Mouse (Mus musculus): Measurements from ENCODE around the gene Kcnab1. TPM values are rescaled to one million over a fixed set of nuclear protein-coding genes. Genes with fewer than 3 reads are reported as not detected.

Kcnab1 gene
- total RNA-seq, 2 experiments from 2014 or later = 10.1 to 20.5 TPM

DNA sequence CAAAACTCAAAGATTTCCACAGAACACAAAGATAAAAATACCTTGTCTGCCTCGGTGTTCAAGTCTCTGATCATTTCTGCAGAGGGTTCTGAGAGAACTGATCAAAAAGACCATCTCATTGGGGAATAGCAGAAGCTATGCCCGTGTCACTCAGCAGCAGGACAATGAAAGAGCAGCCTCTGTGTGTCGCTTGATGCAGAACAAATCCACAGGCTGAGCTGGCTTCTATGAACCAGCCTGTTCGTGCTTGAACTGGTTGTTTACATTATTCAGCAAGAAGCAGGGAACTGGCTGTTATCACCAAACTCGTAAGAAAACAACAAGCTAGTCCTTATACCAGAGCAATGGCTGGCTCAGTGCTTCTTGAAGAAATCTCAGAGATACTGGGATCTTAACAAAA, 193.4 kb downstream of the Kcnab1 start:
- intact Hi-C loops (cut with DNase I) = no loop called here
- DNase-seq = no peak

GRCm38 (mm10) chr3:65315837-65316236, 206.7 kb downstream of the Kcnab1 start:
- intact Hi-C loops (cut with DNase I) = loop anchor here (5.0 kb wide), 1 partner anchor 546 kb away; no protein-coding TSS in a partner anchor
- DNase-seq = no peak

GRCm38 (mm10) chr3:65316738-65317137, 207.6 kb downstream of the Kcnab1 start:
- no peak for DNase-seq
- intact Hi-C loops (cut with DNase I) = loop anchor here (5.0 kb wide), 1 partner anchor 546 kb away; no protein-coding TSS in a partner anchor

DNA sequence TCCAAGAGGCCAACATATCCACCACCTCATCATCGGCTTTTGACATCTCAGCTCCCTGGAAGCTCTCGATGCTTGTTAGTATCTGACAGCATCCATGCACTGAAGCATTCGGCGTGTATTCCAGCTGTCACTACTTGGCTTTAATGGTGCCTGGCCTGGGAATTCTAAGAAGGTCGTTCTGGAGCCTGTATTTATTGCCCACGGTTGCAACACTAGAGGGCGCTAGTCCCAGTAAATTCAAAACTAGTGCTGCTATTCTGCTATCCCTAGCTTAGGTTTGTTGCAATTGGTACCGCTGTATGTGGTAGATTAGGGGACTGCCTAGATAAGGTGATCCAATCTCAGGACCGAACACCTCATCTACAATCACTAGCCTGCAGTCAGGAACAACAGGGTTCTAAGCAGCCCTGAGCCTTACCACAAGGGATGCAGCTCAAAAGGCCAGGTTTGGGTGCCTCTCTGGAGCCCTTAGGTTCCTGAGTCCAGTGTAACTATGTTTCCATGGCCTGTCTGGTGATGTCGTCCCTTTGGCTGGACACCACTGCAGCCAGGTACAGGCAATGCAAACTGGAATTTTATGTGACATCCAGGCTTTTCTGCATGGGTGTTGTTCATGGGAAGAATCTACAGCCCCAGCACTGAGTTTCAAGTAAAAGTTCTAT, 208.8 kb downstream of the Kcnab1 start:
- DNase-seq = peak; percentile 36 to 42
- intact Hi-C loops (cut with DNase I) = loop anchor here (5.0 kb wide), 1 partner anchor 544 kb away; no protein-coding TSS in a partner anchor

- intact Hi-C loops (cut with DNase I) = loop anchor here (5.0 kb wide), 1 partner anchor 543 kb away; no protein-coding TSS in a partner anchor
- DNase-seq = no peak
These were observed 210.2 kb downstream of the Kcnab1 start for GRCm38 (mm10) chr3:65319248-65320008.

DNA sequence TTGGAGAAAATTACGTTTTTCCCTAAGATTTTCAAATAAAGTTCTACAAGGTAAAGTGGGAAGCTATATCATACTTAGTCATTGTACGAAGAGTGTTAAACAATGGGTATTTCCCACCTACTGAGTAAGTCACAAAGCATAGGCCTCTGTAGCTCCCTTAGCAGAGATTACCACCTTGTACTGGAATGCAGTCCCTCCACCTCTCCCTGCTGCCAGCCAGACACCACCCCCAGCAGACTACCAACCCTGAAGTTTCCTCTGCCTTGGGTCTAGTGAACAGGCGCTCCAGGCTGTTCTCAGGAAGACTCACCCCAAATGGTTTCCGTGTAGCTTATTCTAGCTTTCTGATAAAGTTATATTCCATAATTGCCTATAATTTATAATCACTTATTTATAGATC, 211.8 kb downstream of the Kcnab1 start:
- DNase-seq = no peak
- intact Hi-C loops (cut with DNase I) = no loop called here

GRCm38 (mm10) chr3:65321981-65322779, 213.0 kb downstream of the Kcnab1 start:
- intact Hi-C loops (cut with DNase I) = loop anchor here (2.0 kb wide), 1 partner anchor 29 kb away; no protein-coding TSS in a partner anchor

DNA sequence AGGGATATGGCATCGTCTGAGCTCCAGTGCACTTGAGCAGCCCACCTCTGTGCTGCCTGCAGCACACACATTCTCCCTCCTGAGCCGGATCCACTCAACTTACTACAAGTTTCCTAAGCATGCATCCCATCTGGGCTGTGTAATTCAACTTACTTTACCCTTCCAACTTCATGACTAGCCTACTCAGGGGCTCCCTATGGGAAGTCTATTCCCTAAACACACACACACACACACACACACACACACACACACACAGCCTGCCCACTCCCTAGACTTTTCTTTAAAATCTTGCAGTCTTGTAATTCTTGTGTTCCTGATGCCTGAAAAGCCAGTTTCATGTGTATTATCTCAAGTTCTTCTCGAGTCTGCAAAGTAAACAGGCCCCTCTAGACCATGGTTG, 216.1 kb downstream of the Kcnab1 start:
- no peak for DNase-seq
- intact Hi-C loops (cut with DNase I) = no loop called here

More at GRCm38 (mm10) chr3:65321981-65322779, 213.0 kb downstream of the Kcnab1 start:
- no peak for DNase-seq

- intact Hi-C loops (cut with DNase I) = no loop called here
- no peak for DNase-seq
These were observed 219.6 kb downstream of the Kcnab1 start for GRCm38 (mm10) chr3:65328814-65329213.

- DNase-seq = peak in 1 of 2 experiments; percentile 43
- intact Hi-C loops (cut with DNase I) = no loop called here
These were observed 228.8 kb downstream of the Kcnab1 start for GRCm38 (mm10) chr3:65337835-65338464.

DNA sequence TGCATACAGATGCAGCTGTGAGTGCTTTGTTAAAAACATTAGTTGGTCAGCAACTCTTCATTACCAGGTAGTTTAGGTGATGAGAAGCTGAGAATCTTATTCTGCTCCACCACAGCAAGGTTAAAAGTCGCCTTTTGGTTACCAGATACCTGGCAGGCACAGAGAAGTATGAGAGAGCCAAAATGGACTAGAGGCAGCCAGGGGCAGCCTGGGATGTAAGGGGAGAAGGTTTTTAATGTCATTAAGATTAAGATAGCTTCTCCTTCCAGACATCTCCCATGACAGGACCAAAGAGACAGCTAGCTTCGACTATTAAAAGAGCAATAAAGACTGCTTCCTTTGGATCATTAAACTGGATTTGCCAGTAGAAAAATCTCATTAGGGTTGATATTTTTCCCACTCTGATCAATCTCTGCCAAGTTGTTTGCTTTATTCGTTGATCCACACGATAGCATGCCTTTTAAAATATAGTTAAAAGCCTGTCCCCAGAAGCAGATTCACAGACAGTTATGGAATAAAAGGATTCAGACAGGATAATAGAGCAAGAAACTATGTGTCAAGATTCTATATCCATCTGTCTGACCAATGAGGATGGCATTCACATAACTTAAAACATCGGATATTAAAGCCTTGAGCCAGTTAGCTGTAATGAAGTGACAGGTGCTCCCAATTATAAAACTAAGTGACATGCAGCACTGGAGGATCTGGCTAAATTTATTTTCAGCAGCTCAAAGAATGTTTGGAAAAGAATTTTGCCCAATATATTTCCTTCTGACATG, 231.2 kb downstream of the Kcnab1 start:
- intact Hi-C loops (cut with DNase I) = no loop called here
- no peak for DNase-seq

DNA sequence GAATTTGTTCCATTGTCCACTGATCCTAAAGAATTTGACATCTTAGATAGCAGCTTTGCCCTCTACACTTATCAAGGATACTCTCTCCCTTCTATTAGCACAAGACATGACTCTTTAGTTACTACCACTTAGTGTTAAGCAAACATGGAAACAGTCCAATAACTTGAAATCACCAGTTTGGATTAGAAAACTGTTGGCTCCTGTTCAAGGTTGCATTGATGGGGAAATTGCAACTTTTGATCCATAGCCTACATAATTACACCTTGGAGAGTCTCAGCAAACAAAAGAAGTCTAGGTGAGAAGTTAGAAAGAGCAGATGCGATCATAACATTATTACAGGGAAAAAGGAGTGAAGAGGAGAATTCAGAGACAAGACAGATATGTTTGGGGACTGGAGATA, 237.0 kb downstream of the Kcnab1 start:
- intact Hi-C loops (cut with DNase I) = no loop called here

GRCm38 (mm10) chr3:65352278-65353127, 243.3 kb downstream of the Kcnab1 start:
- intact Hi-C loops (cut with DNase I) = loop anchor here (10.0 kb wide), 1 partner anchor 368 kb away; no protein-coding TSS in a partner anchor
- DNase-seq = no peak

More for the DNA sequence above, 237.0 kb downstream of the Kcnab1 start:
- no peak for DNase-seq

- intact Hi-C loops (cut with DNase I) = loop anchor here (10.0 kb wide), 1 partner anchor 369 kb away; no protein-coding TSS in a partner anchor
- no peak for DNase-seq
These were observed 244.3 kb downstream of the Kcnab1 start for GRCm38 (mm10) chr3:65353263-65354037.

DNA sequence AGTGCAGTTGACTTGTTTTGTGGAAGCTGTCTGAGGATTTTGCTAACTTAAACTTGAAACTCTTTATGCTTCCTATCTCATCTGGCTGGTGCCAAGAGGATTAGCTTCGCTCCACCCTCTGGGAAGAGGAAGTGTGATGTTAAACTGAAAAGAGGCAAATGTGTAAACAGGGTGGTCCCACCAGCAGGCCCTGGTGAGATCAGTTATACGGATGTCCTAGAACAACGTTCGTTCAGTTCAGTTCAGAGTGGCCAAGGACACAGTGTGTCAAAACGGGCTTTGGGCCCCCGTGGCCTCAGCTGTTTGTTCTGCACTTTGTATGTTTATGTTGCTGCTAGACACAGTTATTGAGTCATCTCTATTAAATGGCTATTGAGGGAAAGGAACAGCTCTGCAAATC, 246.3 kb downstream of the Kcnab1 start:
- DNase-seq = no peak
- intact Hi-C loops (cut with DNase I) = loop anchor here (10.0 kb wide), 1 partner anchor 371 kb away; no protein-coding TSS in a partner anchor

DNA sequence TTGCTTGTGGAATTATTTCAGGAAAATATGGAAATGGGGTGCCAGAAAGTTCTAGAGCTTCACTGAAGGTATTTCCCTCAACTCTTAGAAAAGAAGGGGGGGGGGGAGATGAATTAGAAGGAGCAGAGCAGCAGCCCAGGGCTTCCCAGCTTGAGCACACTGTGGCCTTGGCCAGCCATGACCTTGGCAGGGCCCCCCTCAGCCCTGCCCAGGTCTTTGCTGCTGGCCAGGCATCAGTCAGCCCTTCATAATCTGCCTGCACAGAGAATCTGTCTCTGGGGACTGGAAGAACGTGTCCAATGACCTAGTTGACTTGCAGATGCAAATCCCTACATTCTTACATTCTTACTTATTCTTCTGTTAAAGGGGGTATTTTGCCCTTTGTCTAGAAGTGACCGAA, 249.1 kb downstream of the Kcnab1 start:
- intact Hi-C loops (cut with DNase I) = loop anchor here (10.0 kb wide), 1 partner anchor 373 kb away; no protein-coding TSS in a partner anchor
- DNase-seq = peak in 1 of 2 experiments; percentile 39

GRCm38 (mm10) chr3:65358841-65359240, 249.7 kb downstream of the Kcnab1 start:
- DNase-seq = no peak
- intact Hi-C loops (cut with DNase I) = loop anchor here (10.0 kb wide), 1 partner anchor 374 kb away; no protein-coding TSS in a partner anchor

Data from gastrocnemius, postnatal 36 days (tissue).